Mouse (Mus musculus) heart, postnatal 25 days (tissue): ENCODE data around the gene Accsl. TPM values are rescaled to one million over a fixed set of nuclear protein-coding genes. Genes with fewer than 3 reads are reported as not detected.
A peak's percentile ranks its signal among the peaks of the same experiment; 100 is the strongest.

Experiments used
- DNase-seq: peaks from one replicate; pipeline ENCODE4 v3.0.0; 2022; ENCODE audit warnings: low spot score
- intact Hi-C: fragments of 180-260 bp; cut with DNase I; formaldehyde crosslinking; loops from one replicate; pipeline ENCODE4 v1.15.1; 2025
- total RNA-seq, 2 experiments: library from RNA; stranded (reverse); gene quantifications; 2 replicates each; pipeline ENCODE4 v1.2.3; 2021

The Accsl gene
- total RNA-seq, 2 experiments from 2014 or later, result not detected

GRCm38 (mm10) chr2:93877005-93877404 lies 8.0 kb upstream of the Accsl start:
- intact Hi-C loops, result no loop called here
- DNase-seq, result no peak

GRCm38 (mm10) chr2:93874606-93875005 lies 5.6 kb upstream of the Accsl start:
- intact Hi-C loops, result loop anchor here (5.0 kb wide), 1 partner anchor 83 kb away; the partner anchor contains the start of gene Gm13889
- no peak for DNase-seq

GRCm38 (mm10) chr2:93874227-93874514 lies 5.2 kb upstream of the Accsl start:
- intact Hi-C loops, result loop anchor here (5.0 kb wide), 1 partner anchor 83 kb away; the partner anchor contains the start of gene Gm13889

GRCm38 (mm10) chr2:93873449-93874226 lies 4.7 kb upstream of the Accsl start:
- no peak for DNase-seq
- intact Hi-C loops, result loop anchor here (5.0 kb wide), 1 partner anchor 84 kb away; the partner anchor contains the start of gene Gm13889

More at GRCm38 (mm10) chr2:93874227-93874514, 5.2 kb upstream of the Accsl start:
- no peak for DNase-seq

- no peak for DNase-seq
- intact Hi-C loops, result loop anchor here (5.0 kb wide), 1 partner anchor 85 kb away; the partner anchor contains the start of gene Gm13889
Observed at GRCm38 (mm10) chr2:93872257-93872656, 3.3 kb upstream of the Accsl start.

GRCm38 (mm10) chr2:93871411-93871925 lies 2.5 kb upstream of the Accsl start:
- intact Hi-C loops, result loop anchor here (1.0 to 5.0 kb wide), 2 partner anchors 86 to 131 kb away; partner anchors contain the start of gene Gm13889
- no peak for DNase-seq

- no peak for DNase-seq
- intact Hi-C loops, result loop anchor here (1.0 to 5.0 kb wide), 2 partner anchors 86 to 131 kb away; partner anchors contain the start of gene Gm13889
Observed at GRCm38 (mm10) chr2:93870842-93871241, 1.9 kb upstream of the Accsl start.

- intact Hi-C loops, result no loop called here
- no peak for DNase-seq
Observed at GRCm38 (mm10) chr2:93868566-93868965, 391 bp downstream of the Accsl start.

- intact Hi-C loops, result no loop called here
Observed at GRCm38 (mm10) chr2:93863229-93863628, 5.7 kb downstream of the Accsl start.

GRCm38 (mm10) chr2:93858845-93859244 lies 10.1 kb downstream of the Accsl start:
- no peak for DNase-seq
- intact Hi-C loops, result no loop called here

More at GRCm38 (mm10) chr2:93863229-93863628, 5.7 kb downstream of the Accsl start:
- no peak for DNase-seq

GRCm38 (mm10) chr2:93851303-93851702 lies 17.7 kb downstream of the Accsl start:
- intact Hi-C loops, result no loop called here
- no peak for DNase-seq

- intact Hi-C loops, result no loop called here
- no peak for DNase-seq
Observed at GRCm38 (mm10) chr2:93850317-93850944, 18.5 kb downstream of the Accsl start.

GRCm38 (mm10) chr2:93849505-93850089 lies 19.4 kb downstream of the Accsl start, which contains the start of gene Accs:
TSS of gene Accs (minus strand) at chr2:93849943.
- intact Hi-C loops, result no loop called here

GRCm38 (mm10) chr2:93841349-93841748 lies 27.6 kb downstream of the Accsl start:
- intact Hi-C loops, result no loop called here
- no peak for DNase-seq

More at GRCm38 (mm10) chr2:93849505-93850089, 19.4 kb downstream of the Accsl start, which contains the start of gene Accs:
- peak; percentile 62 for DNase-seq

- DNase-seq, result no peak
- intact Hi-C loops, result no loop called here
Observed at GRCm38 (mm10) chr2:93840109-93840508, 28.8 kb downstream of the Accsl start.

GRCm38 (mm10) chr2:93838931-93839330 lies 30.0 kb downstream of the Accsl start:
- no peak for DNase-seq
- intact Hi-C loops, result no loop called here

- DNase-seq, result no peak
- intact Hi-C loops, result no loop called here
Observed at GRCm38 (mm10) chr2:93836232-93836785, 32.6 kb downstream of the Accsl start.

- no peak for DNase-seq
Observed at GRCm38 (mm10) chr2:93835596-93835995, 33.4 kb downstream of the Accsl start.

GRCm38 (mm10) chr2:93823519-93823918 lies 45.4 kb downstream of the Accsl start:
- DNase-seq, result peak; percentile 30
- intact Hi-C loops, result no loop called here

More at GRCm38 (mm10) chr2:93835596-93835995, 33.4 kb downstream of the Accsl start:
- intact Hi-C loops, result no loop called here
